Mouse (Mus musculus) embryonic facial prominence, embryonic 14.5 days (tissue): ENCODE data around the gene Osgin1. TPM values are rescaled to one million over a fixed set of nuclear protein-coding genes. Genes with fewer than 3 reads are reported as not detected.

ENCODE experiments used
- ATAC-seq: fragments of 200-750 bp; cut with Nextera tagmentation; 2 replicates; pipeline ENCODE4 v1.8.0; 2017; ENCODE audit warnings: low read depth, moderate number of reproducible peaks, moderate TSS enrichment
- DNase-seq: peaks from one replicate; pipeline ENCODE4 v3.0.0-alpha.2; 2015; ENCODE audit warnings: low spot score
- H3K27ac ChIP-seq: fragments of 300-500 bp; sonication (generic); replicated peaks from 2 replicates; pipeline ENCODE4 v1.5.1; 2014; ENCODE audit warnings: low read depth, mild to moderate bottlenecking, low read length, moderate library complexity
- H3K27me3 ChIP-seq: fragments of 300-500 bp; sonication (generic); replicated peaks from 2 replicates; pipeline ENCODE4 v1.6.1; 2014; ENCODE audit warnings: low read length; ENCODE audit not compliant: control insufficient read depth, insufficient read depth
- H3K36me3 ChIP-seq: fragments of 300-500 bp; sonication (generic); 2 replicates; pipeline ENCODE4 v1.6.1; 2014; ENCODE audit warnings: low read length, mixed read lengths; ENCODE audit not compliant: control insufficient read depth, insufficient read depth
- H3K4me1 ChIP-seq: fragments of 300-500 bp; sonication (generic); 2 replicates; pipeline ENCODE4 v1.6.1; 2014; ENCODE audit warnings: antibody characterized with exemption, low read length; ENCODE audit not compliant: control insufficient read depth, insufficient read depth
- H3K4me2 ChIP-seq: fragments of 300-500 bp; sonication (generic); 2 replicates; pipeline ENCODE4 v1.6.1; 2014; ENCODE audit warnings: low read depth, mild to moderate bottlenecking, low read length, moderate library complexity, mixed read lengths
- H3K4me3 ChIP-seq: fragments of 300-500 bp; sonication (generic); 2 replicates; pipeline ENCODE4 v1.5.1; 2014; ENCODE audit warnings: low read depth, mild to moderate bottlenecking, low read length
- H3K9ac ChIP-seq: fragments of 300-500 bp; sonication (generic); 2 replicates; pipeline ENCODE4 v1.6.1; 2014; ENCODE audit warnings: low read depth, mild to moderate bottlenecking, low read length, moderate library complexity, mixed read lengths
- H3K9me3 ChIP-seq: fragments of 300-500 bp; sonication (generic); 2 replicates; pipeline ENCODE4 v1.6.1; 2016; ENCODE audit warnings: low read length; ENCODE audit not compliant: control insufficient read depth
- WGBS: fragments of 180-500 bp; shearing (Covaris S2); extraction: QIAGEN DNeasy Blood & Tissue Kit; methylation state at CpG from one replicate; pipeline ENCODE4 v1.1.7; 2014; 5-methylcytosine and 5-hydroxymethylcytosine counted together
- polyA plus RNA-seq: library from polyadenylated mRNA; unstranded; fragments of >200 nt; fragmentation: Nextera tagmentation; extraction: Ambion mirVana; gene quantifications from 2 replicates; pipeline ENCODE4 v1.2.1, GENCODE M21; 2014

The Osgin1 gene
- polyA plus RNA-seq, 1 experiment from 2014 or later, result 2.1 TPM

DNA sequence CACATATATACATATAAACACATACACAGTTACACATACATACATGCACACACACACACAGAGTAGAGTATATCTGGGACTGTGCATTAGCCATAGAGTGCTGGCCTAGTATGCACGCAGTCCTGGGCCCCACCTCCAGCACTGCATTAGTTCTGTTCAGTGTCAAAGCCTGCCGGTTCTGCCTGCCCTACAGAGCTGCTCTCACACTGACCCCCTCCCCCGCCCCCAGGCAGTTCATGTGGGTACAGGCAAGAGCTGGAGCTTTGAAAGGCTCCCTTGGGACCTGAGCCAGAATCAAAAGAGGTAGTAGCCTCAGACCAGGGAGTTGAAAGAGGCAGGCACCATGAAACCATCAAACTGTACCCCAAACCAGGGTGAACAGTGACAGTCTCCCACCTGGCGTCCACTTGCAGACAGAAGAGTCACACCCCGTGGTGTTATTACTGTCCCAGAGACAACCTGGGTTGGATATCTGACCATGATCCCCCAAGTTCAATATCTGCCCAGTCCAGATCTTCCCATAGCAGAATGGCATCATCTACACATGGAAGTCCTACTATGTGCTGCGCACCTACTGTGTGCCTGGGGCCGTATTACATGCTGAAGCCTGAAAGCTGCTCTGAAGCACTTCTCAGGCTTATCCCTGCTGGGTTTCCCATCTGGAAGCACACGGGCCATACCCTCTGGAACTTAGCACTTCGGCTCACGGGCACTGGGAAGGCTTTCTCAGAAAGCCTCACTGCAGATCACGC is 50.4 kb downstream of the Osgin1 start:
- H3K9ac ChIP-seq, result no peak overlapping the region
- ATAC-seq (no peak), DNase-seq (no peak)
- no peak overlapping the region for H3K27ac ChIP-seq
- no peaks in the 10 kb centered on the region for H3K27me3 ChIP-seq
- no peak overlapping the region for H3K4me2 ChIP-seq
- H3K4me1 ChIP-seq, result no peaks in the 10 kb centered on the region
- no peak overlapping the region for H3K4me3 ChIP-seq
- 77% methylated on average over 11 of the region's 11 CpGs for WGBS
- H3K36me3 ChIP-seq, result no peaks in the 10 kb centered on the region
- H3K9me3 ChIP-seq, result no peaks in the 10 kb centered on the region

DNA sequence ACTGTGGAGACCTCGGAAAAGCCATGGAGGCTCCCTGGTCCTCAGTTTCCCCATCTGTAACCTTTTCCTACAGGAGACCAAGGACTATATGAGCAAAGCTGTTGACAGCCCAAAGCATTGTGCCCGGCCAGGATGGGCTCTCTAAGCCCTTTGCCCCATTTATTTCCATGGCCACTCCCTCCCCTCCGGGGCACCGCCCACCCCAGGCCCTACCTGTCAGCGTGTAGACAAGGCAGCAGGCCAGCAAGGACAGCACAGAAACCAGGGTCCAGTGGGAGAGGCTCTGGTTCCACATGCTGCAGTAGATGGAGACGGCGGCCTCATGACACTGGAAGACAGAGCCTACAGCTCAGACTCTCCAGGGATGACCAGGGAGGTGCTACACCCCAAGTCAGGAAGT is 53.2 kb downstream of the Osgin1 start:
- H3K9me3 ChIP-seq, result no peaks in the 10 kb centered on the region
- no peak overlapping the region for H3K9ac ChIP-seq
- no peak for DNase-seq
- no peak overlapping the region for H3K4me3 ChIP-seq
- no peak overlapping the region for H3K4me2 ChIP-seq
- no peak for ATAC-seq
- H3K27ac ChIP-seq, result no peak overlapping the region
- WGBS, result 61% methylated on average over 7 of the region's 7 CpGs
- H3K4me1 ChIP-seq, result no peaks in the 10 kb centered on the region; the same call in 1 of the 2 replicates
- H3K27me3 ChIP-seq, result no peaks in the 10 kb centered on the region
- H3K36me3 ChIP-seq, result no peaks in the 10 kb centered on the region

Other genes starting within 250 kb of the Osgin1 start
- 325 and 345 TPM in 2 replicates for gene Hsbp1, start 89.6 kb upstream of the Osgin1 start, polyA plus RNA-seq
- gene Mlycd, start 39.2 kb upstream of the Osgin1 start, polyA plus RNA-seq, result 17.4 and 17.7 TPM in 2 replicates
- 3.2 and 3.7 TPM in 2 replicates for gene Necab2, start 12.6 kb downstream of the Osgin1 start, polyA plus RNA-seq
- 0.17 TPM in 1 of 2 replicates, not detected in the other for gene Slc38a8, start 67.6 kb downstream of the Osgin1 start, polyA plus RNA-seq
- 110 and 124 TPM in 2 replicates for gene Mbtps1, start 124.6 kb downstream of the Osgin1 start, polyA plus RNA-seq
- 34.0 and 37.1 TPM in 2 replicates for gene Hsdl1, start 141.1 kb downstream of the Osgin1 start, polyA plus RNA-seq
- 0.83 and 2.5 TPM in 2 replicates for gene Dnaaf1, start 141.1 kb downstream of the Osgin1 start, polyA plus RNA-seq
- 7.9 and 11.3 TPM in 2 replicates for gene Taf1c, start 171.1 kb downstream of the Osgin1 start, polyA plus RNA-seq
- gene Adad2, start 178.6 kb downstream of the Osgin1 start, polyA plus RNA-seq, result 0.14 and 0.17 TPM in 2 replicates
- 0.28 and 0.48 TPM in 2 replicates for gene Kcng4, start 201.6 kb downstream of the Osgin1 start, polyA plus RNA-seq
- 2.0 and 3.5 TPM in 2 replicates for gene Wfdc1, start 232.2 kb downstream of the Osgin1 start, polyA plus RNA-seq